Mouse (Mus musculus) small intestine, adult 2 months (tissue): ENCODE measurements around the gene Rbmx2.
A peak's percentile ranks its signal among the peaks of the same experiment; 100 is the strongest.

ENCODE experiments used
- CTCF ChIP-seq: fragments of 200-500 bp; IDR thresholded peaks from 2 replicates; pipeline ENCODE4 v1.5.1; 2012; ENCODE audit warnings: low read depth, mild to moderate bottlenecking, control low read depth, inconsistent platforms, low read length, moderate library complexity, mixed read lengths; ENCODE audit not compliant: insufficient replicate concordance, insufficient read length; ENCODE audit errors: extremely low read depth
- POLR2A ChIP-seq: fragments of 200-500 bp; IDR thresholded peaks from 2 replicates; pipeline ENCODE4 v1.6.1; 2012; ENCODE audit warnings: low read depth, mild to moderate bottlenecking, control low read depth, inconsistent platforms, low read length, moderate library complexity

GRCm38 (mm10) chrX:48683451-48683850 is 11.4 kb upstream of the Rbmx2 start:
- TF ChIP-seq CTCF (peak; percentile 30; the same call in 1 of the 2 replicates), POLR2A (no peak)
